Mouse (Mus musculus): ENCODE measurements around the gene Foxo4.

DNA sequence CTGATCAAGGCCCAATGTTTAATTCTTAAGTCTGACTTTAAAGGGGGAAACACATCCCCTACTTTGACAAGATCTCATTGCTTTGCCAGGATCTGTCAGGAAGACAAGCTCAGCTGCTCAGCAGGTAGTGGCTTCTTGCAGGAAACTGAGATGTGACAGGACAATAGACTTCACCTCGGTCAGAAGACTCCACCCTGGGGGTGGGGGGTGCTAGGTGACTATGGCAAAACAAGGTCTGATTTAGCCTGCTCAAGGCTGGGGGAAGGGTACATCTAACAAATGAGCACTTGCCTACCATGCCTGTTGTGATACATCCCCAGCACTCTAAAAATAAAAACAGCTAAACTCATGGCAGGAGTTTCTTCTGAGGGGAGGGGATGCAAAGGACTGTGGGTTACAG is 9.3 kb upstream of the Foxo4 start:
- no peak for TF ChIP-seq CTCF (IDR thresholded peaks at IDR 0.05; ENCODE audit: low read depth, low read length)
- TF ChIP-seq GATA1 (IDR thresholded peaks at IDR 0.05; ENCODE audit: borderline replicate concordance, low read length), result no peak
- no peak for TF ChIP-seq GATA2 (IDR thresholded peaks at IDR 0.05; ENCODE audit: borderline replicate concordance, low read depth, low read length)

Measured in G1E (cell line).